Comparison of ENCODE assay signal across 7 mouse cellular contexts in the genomic region with DNA sequence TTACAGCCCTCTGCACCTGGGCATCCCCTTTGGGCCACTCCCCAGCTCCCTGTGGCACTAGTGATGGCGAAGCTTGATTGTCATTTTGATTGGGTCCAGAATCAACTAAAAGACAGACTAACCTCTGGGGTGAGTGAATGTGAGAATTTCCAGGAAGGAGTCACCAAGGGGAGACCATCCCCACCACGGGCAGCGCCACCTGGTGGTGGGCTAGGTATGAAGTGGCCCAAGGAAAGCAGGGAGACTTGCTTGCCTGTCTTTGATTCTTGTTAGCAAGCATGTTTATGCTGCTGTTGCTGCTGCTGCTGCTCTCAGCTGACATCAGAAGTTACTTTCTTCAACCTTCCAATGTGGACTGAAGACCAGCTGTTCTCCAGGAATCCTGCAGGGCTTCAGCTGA.
DNase-seq lines count a peak whose midpoint lies in the region; ATAC-seq and TF ChIP-seq lines count a peak whose summit lies in the region.

No protein-coding gene starts in this region.

- H3K27me3 ChIP-seq in Patski = peaks cover 12% of the 10 kb centered on the region
- H3K27me3 ChIP-seq in lung, embryonic 14.5 days (ENCODE audit: insufficient read depth, low read length) = no peaks in the 10 kb centered on the region; the same call in 1 of the 2 replicates
- H3K27me3 ChIP-seq in small intestine, adult 2 months (ENCODE audit: control insufficient read depth, insufficient read depth, low read length) = no peaks in the 10 kb centered on the region

- no peak for ATAC-seq in Patski
- ATAC-seq in lung, embryonic 14.5 days (ENCODE audit: insufficient read depth) = no peak

- no peaks in the 10 kb centered on the region for H3K36me3 ChIP-seq in lung, embryonic 14.5 days (ENCODE audit: insufficient read depth)
- H3K36me3 ChIP-seq in small intestine, adult 2 months (ENCODE audit: control insufficient read depth, insufficient read depth, low read length) = no peaks in the 10 kb centered on the region

- POLR2A ChIA-PET in Patski (lab: Charles Lee) = no interaction called here

- H3K9ac ChIP-seq in lung, embryonic 14.5 days = no peak overlapping the region

- no peak for TF ChIP-seq POLR2A in small intestine, adult 2 months (IDR thresholded peaks at IDR 0.05; ENCODE audit: low read depth, low read length)

- H3K4me2 ChIP-seq in lung, embryonic 14.5 days = no peak overlapping the region

- CTCF ChIA-PET in Patski (lab: Charles Lee) = interaction anchor here (0.8 to 1.6 kb wide), 2 partner anchors 12 to 15 kb away, joined by 3 read pairs; no protein-coding TSS in a partner anchor

- peak overlapping the region; percentile 76 for H3K27ac ChIP-seq in layer of hippocampus, adult 2 months
- no peak overlapping the region for H3K27ac ChIP-seq in lung, embryonic 14.5 days (ENCODE audit: low read depth)
- H3K27ac ChIP-seq in small intestine, adult 2 months (ENCODE audit: insufficient read depth, low read depth, low read length) = no peak overlapping the region

- H3K4me3 ChIP-seq in layer of hippocampus, adult 2 months = no peak overlapping the region
- H3K4me3 ChIP-seq in lung, embryonic 14.5 days (ENCODE audit: low read depth, low read length) = no peak overlapping the region
- H3K4me3 ChIP-seq in small intestine, adult 2 months (ENCODE audit: low read depth, low read length) = no peak overlapping the region

- in situ Hi-C loops in Patski (cut with MboI; ENCODE audit: low pct_unique_long_range_greater_than_20kb) = loop anchor here (10.0 kb wide), 1 partner anchor 1069 kb away; no protein-coding TSS in a partner anchor

- H3K9me3 ChIP-seq in lung, embryonic 14.5 days (ENCODE audit: low read depth, low read length) = no peaks in the 10 kb centered on the region

- no peaks in the 10 kb centered on the region for H3K4me1 ChIP-seq in lung, embryonic 14.5 days (ENCODE audit: insufficient read depth)
- H3K4me1 ChIP-seq in small intestine, adult 2 months (ENCODE audit: control insufficient read depth, insufficient read depth, insufficient read length, low read length) = no peaks in the 10 kb centered on the region

- TF ChIP-seq CTCF in layer of hippocampus, adult 2 months (conservative IDR thresholded peaks at IDR 0.05) = peak; percentile 83
- TF ChIP-seq CTCF in Patski (IDR thresholded peaks at IDR 0.05) = peak; percentile 78
- peak; percentile 72 for TF ChIP-seq CTCF in lung, embryonic 14.5 days (IDR thresholded peaks at IDR 0.05; ENCODE audit: low read depth)
- TF ChIP-seq CTCF in small intestine, adult 2 months (IDR thresholded peaks at IDR 0.05; ENCODE audit: extremely low read depth, insufficient read length, insufficient replicate concordance, low read depth, low read length) = peak; percentile 69; the same call in 1 of the 2 replicates

- WGBS in lung, embryonic 14.5 days = 12% methylated on average over 3 of the region's 3 CpGs
- WGBS in small intestine, adult 2 months = 17% methylated on average over 3 of the region's 3 CpGs

- no peak for DNase-seq in layer of hippocampus, adult 2 months (ENCODE audit: low spot score in 2 of 2)
- DNase-seq in layer of hippocampus, adult 11-12 months (ENCODE audit: low spot score) = no peak
- DNase-seq in Patski (ENCODE audit: low read depth, low spot score) = no peak
- DNase-seq in embryo, embryonic 11.5 days (ENCODE audit: low read depth, low spot score) = peak; percentile 44
- DNase-seq in lung, embryonic 14.5 days = peak; percentile 56
- DNase-seq in left cerebral cortex, adult 18-20 months (ENCODE audit: low spot score in 2 of 2) = no peak

Comparison
In these comparisons a context has a peak if more than half of its experiments do, and no peak if none do; other contexts are left out.
1. DNase-seq: peak in embryo, embryonic 11.5 days (single experiment) and lung, embryonic 14.5 days (single experiment); none in layer of hippocampus, adult 2 months (0 of 2), layer of hippocampus, adult 11-12 months (single experiment), Patski (single experiment) and left cerebral cortex, adult 18-20 months (0 of 2).
2. Peak in every context shown above with its lines, with median percentiles within 50 percentile points of each other: CTCF ChIP-seq.